Mouse (Mus musculus): ENCODE data around the gene Scand1. TPM values are rescaled to one million over a fixed set of nuclear protein-coding genes. Genes with fewer than 3 reads are reported as not detected.

Gene Scand1
- total RNA-seq, 2 experiments from 2014 or later = 83.0 to 88.0 TPM

Small RNAs within 50 kb of the gene (microRNA-seq; reads per million reads assigned to microRNA genes)
- 0 reads per million in 2 experiments for gene Gm22759 (ENCODE audit: borderline number of aligned reads in 2 of 2)

Other genes with a start within 250 kb of the Scand1 start
- 1 to 10 TPM in 1 of 2 experiments, under 1 TPM in 1; 0.87 to 1.5 TPM for gene Spag4, start 247.5 kb downstream of the Scand1 start, total RNA-seq (2021)
- gene Cpne1, start 200.7 kb downstream of the Scand1 start, total RNA-seq (2021) = 10 to 100 TPM; 15.2 to 17.5 TPM
- gene Rbm12, start 200.7 kb downstream of the Scand1 start, total RNA-seq (2021) = 10 to 100 TPM; 11.1 to 11.5 TPM
- 10 to 100 TPM in 1 of 2 experiments, 1 to 10 TPM in 1; 9.0 to 13.6 TPM for gene Gm28036, start 185.6 kb downstream of the Scand1 start, total RNA-seq (2021)
- gene Romo1, start 168.7 kb downstream of the Scand1 start, total RNA-seq (2021) = 100 to 1,000 TPM; 345 to 377 TPM
- gene Nfs1, start 168.5 kb downstream of the Scand1 start, total RNA-seq (2021) = 10 to 100 TPM; 86.3 to 93.6 TPM
- 100 to 1,000 TPM; 143 to 146 TPM for gene Rbm39, start 132.5 kb downstream of the Scand1 start, total RNA-seq (2021)
- gene Phf20, start 116.2 kb downstream of the Scand1 start, total RNA-seq (2021) = 10 to 100 TPM; 19.3 to 23.8 TPM
- 1 to 10 TPM in 1 of 2 experiments, under 1 TPM in 1; 0.98 to 1.1 TPM for gene Cnbd2, start 405 bp downstream of the Scand1 start, total RNA-seq (2021)
- gene Epb41l1, start 108.2 kb upstream of the Scand1 start, total RNA-seq (2021) = 1 to 10 TPM; 6.3 to 9.1 TPM
- 10 to 100 TPM; 22.1 to 28.0 TPM for gene Aar2, start 234.9 kb upstream of the Scand1 start, total RNA-seq (2021)

Measured in heart, postnatal 36 days (tissue).